Mouse (Mus musculus): ENCODE results near the gene Cidec.
A peak's percentile ranks its signal among the peaks of the same experiment; 100 is the strongest.

DNA sequence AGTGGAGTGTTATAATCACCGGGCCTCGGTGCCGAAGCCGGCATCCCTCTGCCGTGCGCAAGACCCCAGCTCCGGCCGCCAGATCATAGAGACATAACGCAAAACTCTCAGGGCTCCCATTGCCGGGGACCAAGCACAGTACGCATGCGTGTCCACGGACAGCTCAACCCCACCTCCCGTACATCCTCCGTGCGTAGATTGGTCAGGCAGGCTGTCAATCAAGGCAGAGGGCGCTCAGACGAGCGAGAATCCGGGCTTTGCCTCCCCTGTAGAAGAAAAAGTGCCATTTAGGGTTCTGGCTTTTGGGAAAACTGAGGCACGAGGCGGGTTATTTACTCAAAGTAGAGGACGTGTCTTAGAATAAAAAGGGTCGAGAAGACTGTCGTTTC, 16.4 kb downstream of the Cidec start, which contains the start of gene Rpusd3:
- TF ChIP-seq POLR2A (IDR thresholded peaks at IDR 0.05; ENCODE audit: borderline replicate concordance, extremely low read depth, low read depth, low read length): peak; percentile 90; the same call in 1 of the 2 replicates
- TF ChIP-seq CTCF (IDR thresholded peaks at IDR 0.05; ENCODE audit: insufficient read depth, low read length): no peak

Measured in lung, adult 2 months (tissue).